Mouse (Mus musculus): ENCODE data around the gene Ydjc. TPM values are rescaled to one million over a fixed set of nuclear protein-coding genes. Genes with fewer than 3 reads are reported as not detected.

Gene Ydjc
- polyA plus RNA-seq, 1 experiment from 2014 or later: 39.7 TPM

- Histone ChIP-seq H3K4me2 (no peak overlapping the region), H3K27ac (replicated peaks) (no peak overlapping the region), H3K4me1 (replicated peaks) (no peaks in the 10 kb centered on the region), H3K9me3 (no peaks in the 10 kb centered on the region), H3K27me3 (no peaks in the 10 kb centered on the region), H3K36me3 (peaks cover 41% of the 10 kb centered on the region), H3K9ac (no peak overlapping the region), H3K4me3 (no peak overlapping the region)
- ATAC-seq (ENCODE audit: low read depth): no peak
Measured at GRCm38 (mm10) chr16:17167179-17167578, 22.8 kb downstream of the Ydjc start.

DNA sequence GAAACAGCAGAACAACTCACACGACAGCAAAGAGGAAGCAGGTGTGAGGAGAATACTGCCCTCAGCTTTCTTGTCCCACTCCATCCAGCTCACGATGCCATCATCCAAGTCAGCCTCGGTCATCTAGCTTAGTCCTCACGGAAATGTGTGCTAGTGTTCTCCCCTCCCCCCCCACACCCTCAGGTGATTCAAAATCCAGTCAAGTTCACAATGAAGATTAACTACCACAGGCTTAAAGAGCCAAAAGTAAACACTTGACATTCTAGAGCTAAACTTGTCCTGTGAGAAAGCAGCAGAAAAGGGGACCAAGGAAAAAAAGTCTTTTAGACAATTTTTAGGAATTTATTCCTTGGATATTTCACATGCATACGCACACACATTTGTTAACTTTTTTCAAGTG is 23.6 kb downstream of the Ydjc start:
- no peak for ATAC-seq (ENCODE audit: low read depth)
- Histone ChIP-seq H3K36me3 (peaks cover 50% of the 10 kb centered on the region), H3K4me1 (replicated peaks) (no peaks in the 10 kb centered on the region), H3K27ac (replicated peaks) (no peak overlapping the region), H3K4me3 (no peak overlapping the region), H3K27me3 (no peaks in the 10 kb centered on the region), H3K9me3 (no peaks in the 10 kb centered on the region), H3K4me2 (no peak overlapping the region), H3K9ac (no peak overlapping the region)
- WGBS: 87% methylated on average over 5 of the region's 5 CpGs

DNA sequence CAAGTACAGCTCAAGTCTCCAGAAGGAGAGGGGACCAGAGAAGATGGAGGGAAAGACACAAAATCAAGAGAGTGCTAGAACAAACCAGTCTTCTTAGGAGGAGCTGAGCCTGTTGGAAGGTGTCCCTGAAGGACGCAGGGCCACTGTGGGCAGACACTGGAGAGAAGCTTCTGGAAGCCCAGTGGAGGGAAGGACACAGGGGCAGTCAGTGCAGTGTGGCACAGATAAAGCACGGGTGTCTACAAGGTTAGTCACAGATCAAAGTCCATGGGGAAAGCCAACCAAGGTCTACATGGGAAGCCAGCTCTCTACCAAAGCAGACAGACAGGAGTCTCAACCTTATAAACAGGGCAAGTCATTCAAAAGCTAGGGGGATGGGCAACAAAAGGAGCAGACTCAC is 31.3 kb downstream of the Ydjc start:
- ATAC-seq (ENCODE audit: low read depth): no peak
- Histone ChIP-seq H3K9ac (no peak overlapping the region), H3K4me2 (no peak overlapping the region), H3K27me3 (no peaks in the 10 kb centered on the region), H3K27ac (replicated peaks) (no peak overlapping the region), H3K9me3 (no peaks in the 10 kb centered on the region), H3K4me1 (replicated peaks) (no peaks in the 10 kb centered on the region), H3K36me3 (peaks cover 53% of the 10 kb centered on the region), H3K4me3 (no peak overlapping the region)
- WGBS: 94% methylated on average over 2 of the region's 2 CpGs

GRCm38 (mm10) chr16:17177623-17178170 is 33.3 kb downstream of the Ydjc start:
- no peak for ATAC-seq (ENCODE audit: low read depth)
- H3K27ac ChIP-seq (replicated peaks): no peak overlapping the region
- H3K27me3 ChIP-seq: no peaks in the 10 kb centered on the region
- peaks cover 37% of the 10 kb centered on the region for H3K36me3 ChIP-seq
- no peaks in the 10 kb centered on the region for H3K4me1 ChIP-seq (replicated peaks)
- 100% methylated on average over 1 of the region's 1 CpGs for WGBS
- H3K9me3 ChIP-seq: no peaks in the 10 kb centered on the region
- no peak overlapping the region for H3K4me3 ChIP-seq
- no peak overlapping the region for H3K9ac ChIP-seq
- H3K4me2 ChIP-seq: no peak overlapping the region

GRCm38 (mm10) chr16:17179706-17180105 is 35.3 kb downstream of the Ydjc start:
- no peaks in the 10 kb centered on the region for H3K9me3 ChIP-seq
- H3K27ac ChIP-seq (replicated peaks): no peak overlapping the region
- H3K4me3 ChIP-seq: no peak overlapping the region
- H3K9ac ChIP-seq: no peak overlapping the region
- H3K27me3 ChIP-seq: no peaks in the 10 kb centered on the region
- ATAC-seq (ENCODE audit: low read depth): no peak
- 88% methylated on average over 3 of the region's 3 CpGs for WGBS
- peaks cover 25% of the 10 kb centered on the region for H3K36me3 ChIP-seq
- H3K4me2 ChIP-seq: no peak overlapping the region
- no peaks in the 10 kb centered on the region for H3K4me1 ChIP-seq (replicated peaks)

GRCm38 (mm10) chr16:17181382-17181781 is 37.0 kb downstream of the Ydjc start:
- H3K4me1 ChIP-seq (replicated peaks): no peaks in the 10 kb centered on the region
- WGBS: 91% methylated on average over 4 of the region's 4 CpGs

GRCm38 (mm10) chr16:17182136-17182535 is 37.7 kb downstream of the Ydjc start:
- Histone ChIP-seq H3K9ac (no peak overlapping the region), H3K4me1 (replicated peaks) (no peaks in the 10 kb centered on the region), H3K36me3 (peaks cover 25% of the 10 kb centered on the region; the same call in 1 of the 2 replicates), H3K27ac (replicated peaks) (no peak overlapping the region), H3K27me3 (no peaks in the 10 kb centered on the region), H3K9me3 (no peaks in the 10 kb centered on the region), H3K4me2 (no peak overlapping the region), H3K4me3 (no peak overlapping the region)
- WGBS: 89% methylated on average over 2 of the region's 2 CpGs
- no peak for ATAC-seq (ENCODE audit: low read depth)

More at GRCm38 (mm10) chr16:17181382-17181781, 37.0 kb downstream of the Ydjc start:
- no peak overlapping the region for H3K4me2 ChIP-seq
- no peak overlapping the region for H3K4me3 ChIP-seq
- H3K27ac ChIP-seq (replicated peaks): no peak overlapping the region
- no peaks in the 10 kb centered on the region for H3K9me3 ChIP-seq
- H3K9ac ChIP-seq: no peak overlapping the region
- no peaks in the 10 kb centered on the region for H3K27me3 ChIP-seq
- peaks cover 21% of the 10 kb centered on the region; the same call in 1 of the 2 replicates for H3K36me3 ChIP-seq
- ATAC-seq (ENCODE audit: low read depth): no peak

- WGBS: 84% methylated on average over 3 of the region's 3 CpGs
- ATAC-seq (ENCODE audit: low read depth): no peak
- Histone ChIP-seq H3K4me1 (replicated peaks) (no peaks in the 10 kb centered on the region), H3K27me3 (no peaks in the 10 kb centered on the region), H3K27ac (replicated peaks) (no peak overlapping the region), H3K9me3 (no peaks in the 10 kb centered on the region), H3K4me3 (no peak overlapping the region), H3K9ac (no peak overlapping the region), H3K36me3 (peaks cover 20% of the 10 kb centered on the region; the same call in 1 of the 2 replicates), H3K4me2 (no peak overlapping the region)
Measured at GRCm38 (mm10) chr16:17183003-17183402, 38.6 kb downstream of the Ydjc start.

GRCm38 (mm10) chr16:17185475-17185874 is 41.1 kb downstream of the Ydjc start:
- ATAC-seq (ENCODE audit: low read depth): no peak
- H3K4me3 ChIP-seq: no peak overlapping the region
- H3K27ac ChIP-seq (replicated peaks): no peak overlapping the region
- H3K27me3 ChIP-seq: no peaks in the 10 kb centered on the region
- no peak overlapping the region for H3K4me2 ChIP-seq
- no peaks in the 10 kb centered on the region for H3K9me3 ChIP-seq
- no peaks in the 10 kb centered on the region for H3K4me1 ChIP-seq (replicated peaks)
- H3K36me3 ChIP-seq: peaks cover 14% of the 10 kb centered on the region; the same call in 1 of the 2 replicates
- H3K9ac ChIP-seq: no peak overlapping the region

GRCm38 (mm10) chr16:17193823-17194222 is 49.4 kb downstream of the Ydjc start:
- Histone ChIP-seq H3K27ac (replicated peaks) (no peak overlapping the region), H3K27me3 (no peaks in the 10 kb centered on the region), H3K9ac (no peak overlapping the region), H3K4me2 (no peak overlapping the region), H3K4me1 (replicated peaks) (no peaks in the 10 kb centered on the region), H3K4me3 (no peak overlapping the region), H3K9me3 (no peaks in the 10 kb centered on the region), H3K36me3 (0 out of 2 replicates have a peak, but pooled peaks cover 6% of the 10 kb centered on the region)
- 96% methylated on average over 4 of the region's 4 CpGs for WGBS
- ATAC-seq (ENCODE audit: low read depth): no peak

GRCm38 (mm10) chr16:17200121-17200952 is 55.9 kb downstream of the Ydjc start:
- peaks cover 15% of the 10 kb centered on the region for H3K4me1 ChIP-seq (replicated peaks)
- H3K4me3 ChIP-seq: peak overlapping the region; percentile 90
- H3K4me2 ChIP-seq: peak overlapping the region; percentile 85
- no peaks in the 10 kb centered on the region for H3K9me3 ChIP-seq
- no peaks in the 10 kb centered on the region for H3K36me3 ChIP-seq
- H3K27ac ChIP-seq (replicated peaks): peak overlapping the region; percentile 83
- no peaks in the 10 kb centered on the region for H3K27me3 ChIP-seq
- ATAC-seq (ENCODE audit: low read depth): 0 out of 2 replicates have a peak, but pooled peaks have one; percentile 21
- H3K9ac ChIP-seq: peak overlapping the region; percentile 98
- WGBS: 9% methylated on average over 24 of the region's 24 CpGs

GRCm38 (mm10) chr16:17200953-17201707 is 56.7 kb downstream of the Ydjc start:
- Histone ChIP-seq H3K27me3 (0 out of 2 replicates have a peak, but pooled peaks cover 2% of the 10 kb centered on the region), H3K27ac (replicated peaks) (peak overlapping the region; percentile 83), H3K4me3 (peak overlapping the region; percentile 90), H3K4me2 (peak overlapping the region; percentile 85), H3K4me1 (replicated peaks) (peaks cover 15% of the 10 kb centered on the region), H3K36me3 (no peaks in the 10 kb centered on the region), H3K9me3 (no peaks in the 10 kb centered on the region), H3K9ac (peak overlapping the region; percentile 98)
- under 1% methylated on average over 62 of the region's 72 CpGs for WGBS
- ATAC-seq (ENCODE audit: low read depth): peak; percentile 94

Data from neural tube, embryonic 13.5 days (tissue).